Mouse (Mus musculus) lung, postnatal 0 days (tissue): Measurements from ENCODE around the gene Spock1. TPM values are rescaled to one million over a fixed set of nuclear protein-coding genes. Genes with fewer than 3 reads are reported as not detected.

Experiments used
- ATAC-seq: fragments of 200-750 bp; cut with Nextera tagmentation; 2 replicates; pipeline ENCODE4 v1.8.0; 2017; ENCODE audit warnings: moderate library complexity
- DNase-seq: peaks from one replicate; pipeline ENCODE4 v3.0.0-alpha.2; 2016; ENCODE audit warnings: low spot score
- H3K27ac ChIP-seq: fragments of 300-500 bp; sonication (generic); 2 replicates; pipeline ENCODE4 v1.5.1; 2014; ENCODE audit warnings: antibody characterized with exemption, mild to moderate bottlenecking, low read length, mixed read lengths
- H3K27me3 ChIP-seq: fragments of 300-500 bp; sonication (generic); replicated peaks from 2 replicates; pipeline ENCODE4 v1.6.1; 2014; ENCODE audit warnings: low read length, mixed read lengths; ENCODE audit not compliant: insufficient read depth
- H3K36me3 ChIP-seq: fragments of 300-500 bp; sonication (generic); 2 replicates; pipeline ENCODE4 v1.6.1; 2014; ENCODE audit warnings: low read length, mixed read lengths; ENCODE audit not compliant: insufficient read depth
- H3K4me1 ChIP-seq: fragments of 300-500 bp; sonication (generic); 2 replicates; pipeline ENCODE4 v1.6.1; 2014; ENCODE audit warnings: antibody characterized with exemption, low read depth, low read length, mixed read lengths; ENCODE audit not compliant: insufficient read depth
- H3K4me2 ChIP-seq: fragments of 300-500 bp; sonication (generic); replicated peaks from 2 replicates; pipeline ENCODE4 v1.6.1; 2014; ENCODE audit warnings: low read depth, mild to moderate bottlenecking, low read length, moderate library complexity, mixed read lengths
- H3K4me3 ChIP-seq: fragments of 300-500 bp; sonication (generic); 2 replicates; pipeline ENCODE4 v1.5.1; 2014; ENCODE audit warnings: low read depth, low read length
- H3K9ac ChIP-seq: fragments of 300-500 bp; sonication (generic); replicated peaks from 2 replicates; pipeline ENCODE4 v1.6.1; 2014; ENCODE audit warnings: low read depth, mild to moderate bottlenecking
- H3K9me3 ChIP-seq: fragments of 300-500 bp; sonication (generic); 2 replicates; pipeline ENCODE4 v1.6.1; 2016; ENCODE audit warnings: low read length, mixed read lengths
- CTCF ChIP-seq: IDR thresholded peaks from 2 replicates; pipeline ENCODE4 v1.5.1; 2016; ENCODE audit warnings: antibody characterized with exemption, mild to moderate bottlenecking
- EP300 ChIP-seq: IDR thresholded peaks from 2 replicates; pipeline ENCODE4 v1.6.1; 2016; ENCODE audit warnings: antibody characterized with exemption, mild to moderate bottlenecking, control low read depth
- WGBS: fragments of 180-500 bp; shearing (Covaris S2); extraction: QIAGEN DNeasy Blood & Tissue Kit; methylation state at CpG from one replicate; pipeline ENCODE4 v1.1.7; 2014; 5-methylcytosine and 5-hydroxymethylcytosine counted together
- polyA plus RNA-seq: library from polyadenylated mRNA; unstranded; fragments of >200 nt; fragmentation: Nextera tagmentation; extraction: Ambion mirVana; gene quantifications from 2 replicates; pipeline ENCODE4 v1.2.1, GENCODE M21; 2015

The Spock1 gene
- polyA plus RNA-seq, 1 experiment from 2014 or later, result 0.45 TPM

DNA sequence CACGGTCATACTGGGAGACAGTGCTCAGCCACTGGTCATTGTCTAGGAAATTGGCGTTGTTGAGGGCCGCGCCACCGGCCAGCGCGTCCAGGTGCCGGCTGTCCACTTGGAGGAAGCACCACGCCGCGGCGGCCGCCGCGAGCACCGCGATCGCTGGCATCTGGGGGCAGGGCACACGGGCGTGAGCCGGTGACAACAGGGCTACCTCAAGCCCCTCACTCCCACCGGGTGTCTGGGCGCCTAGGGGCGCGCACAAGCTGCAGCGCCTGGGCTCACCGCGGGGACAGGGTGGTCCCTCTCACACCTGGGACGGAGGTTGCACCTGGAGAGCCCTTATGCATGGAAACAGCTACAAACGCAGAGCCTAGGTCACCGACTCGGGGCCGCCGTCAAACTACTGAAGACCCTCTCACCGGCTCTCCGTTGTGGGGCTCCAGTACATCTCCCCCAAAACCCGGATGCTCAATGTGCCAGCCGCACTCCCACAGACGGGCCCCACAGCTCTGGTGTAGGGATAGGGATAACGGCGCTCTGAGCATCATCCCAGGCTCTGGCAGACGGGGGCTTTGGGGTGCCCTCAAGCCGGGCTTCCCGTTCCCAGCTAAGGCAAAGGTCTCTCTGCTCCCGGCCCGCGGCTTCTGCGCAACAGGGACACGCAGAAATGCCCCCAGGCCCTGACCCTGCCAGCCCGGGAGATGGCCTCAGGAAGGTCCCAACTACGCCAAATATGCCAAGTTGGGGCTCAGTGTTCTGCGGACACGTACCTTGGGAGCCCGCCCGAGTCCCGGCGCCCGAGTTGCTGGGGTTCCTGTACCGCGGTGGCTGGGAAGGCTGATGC, 485 bp downstream of the Spock1 start:
- Histone ChIP-seq H3K27me3 (peaks cover 16% of the 10 kb centered on the region), H3K4me3 (peak overlapping the region; percentile 19; the same call in 1 of the 2 replicates), H3K9ac (no peak overlapping the region), H3K4me1 (no peaks in the 10 kb centered on the region), H3K27ac (no peak overlapping the region), H3K4me2 (peak overlapping the region; percentile 34), H3K9me3 (no peaks in the 10 kb centered on the region), H3K36me3 (no peaks in the 10 kb centered on the region)
- TF ChIP-seq EP300 (no peak), CTCF (no peak)
- no peak for ATAC-seq
- 2% methylated on average over 49 of the region's 60 CpGs for WGBS
- DNase-seq, result no peak

DNA sequence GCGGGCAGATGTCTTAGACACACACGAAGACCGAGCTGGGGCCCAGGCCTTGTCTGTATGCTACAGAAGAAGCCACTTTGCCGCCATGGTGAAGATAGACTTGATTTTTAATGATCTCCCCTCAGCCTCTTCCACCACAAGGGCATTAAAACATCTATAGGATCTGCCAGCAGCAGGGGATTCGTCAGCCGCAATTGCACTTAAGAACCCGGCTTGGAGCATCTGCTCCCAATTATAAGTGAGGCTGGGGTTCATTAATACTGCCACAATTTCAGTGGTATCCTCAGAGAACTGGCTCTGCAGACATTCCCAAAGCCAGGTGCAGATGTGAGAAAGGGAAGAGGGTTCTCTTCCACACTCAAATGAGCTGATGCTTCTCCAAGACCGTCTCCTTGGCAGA, 13.5 kb downstream of the Spock1 start:
- TF ChIP-seq EP300 (no peak), CTCF (no peak)
- no peak overlapping the region for H3K9ac ChIP-seq
- no peaks in the 10 kb centered on the region for H3K4me1 ChIP-seq
- ATAC-seq (no peak), DNase-seq (no peak)
- 84% methylated on average over 8 of the region's 8 CpGs for WGBS
- no peak overlapping the region for H3K27ac ChIP-seq
- no peaks in the 10 kb centered on the region for H3K36me3 ChIP-seq
- no peak overlapping the region for H3K4me3 ChIP-seq
- no peak overlapping the region for H3K4me2 ChIP-seq
- no peaks in the 10 kb centered on the region for H3K27me3 ChIP-seq
- no peaks in the 10 kb centered on the region for H3K9me3 ChIP-seq

DNA sequence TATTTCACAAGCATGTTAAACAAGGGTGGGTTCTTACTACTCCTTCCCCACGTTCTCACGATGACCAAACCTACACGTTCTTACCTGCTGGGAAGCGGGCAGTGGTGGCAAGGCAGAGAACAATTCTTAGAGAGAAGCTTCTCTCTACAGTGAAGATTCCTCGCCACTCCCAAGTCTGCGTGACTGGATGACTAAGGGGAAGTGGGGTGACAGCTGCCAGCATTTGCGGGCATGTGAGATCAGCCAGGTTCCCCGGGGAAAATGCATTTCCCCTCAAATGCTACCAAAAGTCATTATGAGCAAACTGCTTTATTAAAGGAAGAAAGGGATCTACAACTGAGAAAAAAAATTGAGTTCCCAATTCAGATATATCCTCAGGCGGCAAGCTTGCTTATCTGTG, 18.4 kb downstream of the Spock1 start:
- ATAC-seq (no peak), DNase-seq (no peak)
- H3K9me3 ChIP-seq, result no peaks in the 10 kb centered on the region
- no peaks in the 10 kb centered on the region for H3K36me3 ChIP-seq
- no peaks in the 10 kb centered on the region for H3K27me3 ChIP-seq
- H3K4me2 ChIP-seq, result no peak overlapping the region
- 51% methylated on average over 9 of the region's 9 CpGs for WGBS
- no peaks in the 10 kb centered on the region for H3K4me1 ChIP-seq
- H3K4me3 ChIP-seq, result no peak overlapping the region
- no peak for TF ChIP-seq CTCF
- no peak for TF ChIP-seq EP300
- H3K27ac ChIP-seq, result no peak overlapping the region
- H3K9ac ChIP-seq, result no peak overlapping the region

DNA sequence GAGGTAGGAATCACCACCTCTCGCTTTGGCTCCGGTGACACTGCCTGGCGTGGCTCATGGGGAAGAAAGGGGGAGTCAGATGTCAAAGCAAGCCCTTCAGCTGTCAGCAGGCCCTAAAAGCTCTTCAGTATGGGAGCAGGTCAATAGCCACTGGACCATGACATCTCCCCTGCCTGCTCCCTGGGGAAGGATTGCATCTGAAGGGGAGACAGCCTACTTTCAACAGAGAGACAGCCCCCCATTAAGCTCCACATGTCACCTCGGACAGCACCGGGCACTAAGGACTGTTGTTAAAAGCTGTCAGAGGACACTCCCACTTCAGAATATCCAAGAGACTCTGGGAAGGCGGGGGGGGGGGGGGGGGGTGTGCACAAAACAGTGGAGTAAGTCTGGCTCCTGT, 19.1 kb downstream of the Spock1 start:
- no peak overlapping the region for H3K27ac ChIP-seq
- WGBS, result 12% methylated on average over 5 of the region's 6 CpGs
- no peaks in the 10 kb centered on the region for H3K36me3 ChIP-seq
- DNase-seq, result no peak
- TF ChIP-seq CTCF, result no peak
- TF ChIP-seq EP300, result no peak
- H3K9me3 ChIP-seq, result no peaks in the 10 kb centered on the region
- H3K27me3 ChIP-seq, result no peaks in the 10 kb centered on the region
- ATAC-seq, result no peak
- H3K4me2 ChIP-seq, result no peak overlapping the region
- no peak overlapping the region for H3K4me3 ChIP-seq
- H3K4me1 ChIP-seq, result no peaks in the 10 kb centered on the region
- H3K9ac ChIP-seq, result no peak overlapping the region

DNA sequence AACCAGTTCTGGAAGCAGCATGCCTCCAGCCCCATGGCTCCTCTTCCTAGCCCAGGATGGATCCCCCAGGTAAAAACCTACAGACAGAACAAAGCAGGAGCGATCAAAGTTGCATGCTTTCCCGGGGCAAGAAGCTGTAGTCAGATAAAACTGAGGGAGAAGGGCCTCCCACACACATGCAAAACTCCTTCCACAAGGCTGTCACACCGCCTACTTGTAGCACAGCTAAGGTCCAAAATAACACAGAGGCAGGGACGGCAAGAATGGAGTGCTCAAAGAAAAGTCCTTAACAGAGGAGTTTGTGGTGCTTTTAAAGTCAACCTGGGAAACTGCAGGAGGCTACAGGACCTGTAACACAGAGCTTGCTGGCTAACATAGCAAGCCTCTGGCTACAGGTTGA, 28.3 kb downstream of the Spock1 start:
- Histone ChIP-seq H3K9me3 (no peaks in the 10 kb centered on the region), H3K4me1 (no peaks in the 10 kb centered on the region), H3K4me3 (no peak overlapping the region), H3K27ac (no peak overlapping the region), H3K36me3 (no peaks in the 10 kb centered on the region), H3K4me2 (no peak overlapping the region), H3K27me3 (no peaks in the 10 kb centered on the region), H3K9ac (no peak overlapping the region)
- WGBS, result 51% methylated on average over 4 of the region's 4 CpGs
- DNase-seq (no peak), ATAC-seq (no peak)
- TF ChIP-seq CTCF (no peak), EP300 (no peak)

DNA sequence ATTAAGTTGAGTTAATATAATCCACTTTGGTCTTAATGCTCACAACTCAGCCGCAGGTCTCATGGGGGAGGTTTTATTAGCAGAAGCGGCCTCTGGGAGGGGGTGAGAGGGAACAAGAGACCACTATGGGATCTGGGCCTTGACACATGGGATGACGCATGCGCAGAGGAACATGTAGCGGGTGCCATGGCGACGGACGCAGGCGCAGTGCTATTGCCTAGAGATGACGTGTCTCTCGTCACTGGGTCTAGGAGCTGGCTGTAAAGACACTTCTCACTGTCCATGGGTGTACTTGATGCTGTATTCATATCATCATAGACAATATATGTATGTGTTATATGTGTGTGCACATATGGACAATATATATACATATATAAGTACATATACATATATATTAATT, 29.3 kb downstream of the Spock1 start:
- Histone ChIP-seq H3K9ac (no peak overlapping the region), H3K27me3 (no peaks in the 10 kb centered on the region), H3K4me2 (no peak overlapping the region), H3K36me3 (no peaks in the 10 kb centered on the region), H3K4me3 (no peak overlapping the region), H3K27ac (no peak overlapping the region), H3K4me1 (no peaks in the 10 kb centered on the region), H3K9me3 (no peaks in the 10 kb centered on the region)
- DNase-seq (no peak), ATAC-seq (no peak)
- TF ChIP-seq CTCF, result no peak
- no peak for TF ChIP-seq EP300
- WGBS, result 88% methylated on average over 11 of the region's 11 CpGs
